8 mouse cellular contexts compared by ENCODE assay signal in genomic region chr1:160080800-160081436, GRCm38 (mm10). TPM values are rescaled to one million over a fixed set of nuclear protein-coding genes. Genes with fewer than 3 reads are reported as not detected.
A peak's percentile ranks its signal among the peaks of the same experiment; 100 is the strongest.
DNase-seq lines count a peak whose midpoint lies in the region; ATAC-seq lines count a peak whose summit lies in the region.

No protein-coding gene starts in this region.

- no peak overlapping the region for H3K4me2 ChIP-seq in hindbrain, embryonic 16.5 days (ENCODE audit: low read length)

- DNase-seq in T-cell, adult 2 months (ENCODE audit: low spot score), result peak; percentile 83
- peak; percentile 76 for DNase-seq in cerebellum, adult 8-10 months
- peak; percentile 66 for DNase-seq in left cerebral cortex, adult 11 months (ENCODE audit: low spot score)
- DNase-seq in right cerebral cortex, adult 18-20 months, result peak; percentile 63
- peak; percentile 85 for DNase-seq in urinary bladder, postnatal 25 days (ENCODE audit: low spot score)

- peaks cover 2% of the 10 kb centered on the region; the same call in 1 of the 2 replicates for H3K27me3 ChIP-seq in hindbrain, embryonic 16.5 days (replicated peaks; ENCODE audit: control insufficient read depth, insufficient read depth, low read length)

- no peak overlapping the region for H3K27ac ChIP-seq in hindbrain, embryonic 16.5 days (ENCODE audit: low read depth, low read length)

- H3K9me3 ChIP-seq in hindbrain, embryonic 16.5 days (ENCODE audit: control insufficient read depth, low read length), result no peaks in the 10 kb centered on the region

- no peaks in the 10 kb centered on the region for H3K4me1 ChIP-seq in hindbrain, embryonic 16.5 days (ENCODE audit: control insufficient read depth, insufficient read depth, low read depth, low read length)

- 31% methylated on average over 2 of the region's 2 CpGs for WGBS in hindbrain, embryonic 16.5 days

- ATAC-seq in frontal cortex, adult (ENCODE audit: low TSS enrichment), result peak; percentile 80
- peak; percentile 60 for ATAC-seq in hindbrain, embryonic 16.5 days
- ATAC-seq in megakaryocyte, adult 5-6 weeks (ENCODE audit: poor library complexity, severe bottlenecking), result peak; percentile 70

- no peaks in the 10 kb centered on the region for H3K36me3 ChIP-seq in hindbrain, embryonic 16.5 days (ENCODE audit: control insufficient read depth, insufficient read depth, low read length)

- H3K9ac ChIP-seq in hindbrain, embryonic 16.5 days (ENCODE audit: low read depth, low read length), result no peak overlapping the region

- no peak overlapping the region for H3K4me3 ChIP-seq in hindbrain, embryonic 16.5 days (ENCODE audit: low read length)

RNA-seq across cellular contexts. Expression of gene 4930523C07Rik, which starts 36.7 kb away (rescaled TPM):
- 3.3 and 4.2 TPM in 2 replicates for polyA plus RNA-seq in hindbrain, embryonic 16.5 days (2015; fragmentation: Nextera tagmentation; extraction: Ambion mirVana)
- total RNA-seq in megakaryocyte, adult 5-6 weeks (2015), result 54.6 and 66.3 TPM in 2 replicates
- total RNA-seq in megakaryocyte, adult 5-6 weeks (2017), result 48.8 and 62.2 TPM in 2 replicates
